Mouse (Mus musculus): ENCODE measurements around the gene Mybbp1a. TPM values are rescaled to one million over a fixed set of nuclear protein-coding genes. Genes with fewer than 3 reads are reported as not detected.

Gene Mybbp1a
- total RNA-seq (2014; fragmentation: Nextera tagmentation): 215 and 248 TPM in 2 replicates
- total RNA-seq (2017): 185 and 248 TPM in 2 replicates

DNA sequence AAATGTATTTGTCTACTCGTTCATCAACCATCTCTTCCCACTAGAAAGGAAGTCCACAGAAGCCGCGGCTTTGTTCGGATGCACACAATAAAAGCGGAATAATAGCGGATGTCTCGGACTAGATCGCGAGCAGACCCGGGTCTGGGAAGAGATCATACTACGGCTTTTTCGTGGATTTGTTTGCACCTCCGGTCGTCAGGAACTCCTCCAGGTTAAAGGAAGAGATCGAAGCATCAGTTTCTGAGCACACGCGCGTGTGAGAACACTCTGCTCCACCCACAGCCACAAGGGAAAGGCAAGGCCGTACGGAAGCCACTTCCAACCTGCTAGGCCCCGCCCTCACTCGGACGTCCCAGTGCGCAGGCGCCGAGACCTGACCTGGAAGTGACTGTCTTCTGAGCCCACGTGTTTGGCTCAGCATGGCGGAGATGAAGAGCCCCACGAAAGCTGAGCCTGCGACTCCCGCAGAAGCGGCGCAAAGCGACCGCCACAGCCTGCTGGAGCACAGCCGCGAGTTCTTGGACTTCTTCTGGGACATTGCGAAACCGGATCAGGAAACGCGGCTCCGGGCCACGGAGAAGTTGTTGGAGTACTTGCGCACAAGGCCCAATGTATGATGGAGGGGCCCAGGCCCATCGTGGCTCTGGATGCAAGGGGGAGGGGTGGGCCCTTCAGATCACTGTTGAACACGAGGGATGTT, at the start of gene Mybbp1a:
Gene Mybbp1a (plus strand): TSS at position 391 of the 700 bp plus-strand sequence.
- peak; percentile 95 for ATAC-seq (replicated peaks; ENCODE audit: low FRiP score, low TSS enrichment, poor library complexity, severe bottlenecking)

DNA sequence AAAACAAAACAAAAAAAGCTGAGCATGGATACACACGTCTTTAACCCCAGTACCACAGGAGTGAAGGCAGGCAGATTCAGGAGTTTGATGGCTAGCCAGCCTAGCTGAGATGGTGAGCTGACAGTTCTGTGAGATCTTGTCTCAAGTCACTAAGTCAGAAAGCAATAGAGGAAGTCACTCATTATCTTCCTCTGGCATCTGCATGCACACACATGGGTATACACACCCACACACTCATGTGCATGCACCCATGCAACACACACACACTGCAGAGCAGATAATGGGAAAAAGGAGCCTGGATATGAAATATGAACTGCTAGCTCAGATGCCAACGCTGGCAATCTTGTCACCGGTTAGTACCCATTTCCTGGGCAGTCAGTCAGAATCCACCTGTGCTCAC, 47.9 kb upstream of the Mybbp1a start:
- no peak for ATAC-seq (replicated peaks; ENCODE audit: low FRiP score, low TSS enrichment, poor library complexity, severe bottlenecking)

DNA sequence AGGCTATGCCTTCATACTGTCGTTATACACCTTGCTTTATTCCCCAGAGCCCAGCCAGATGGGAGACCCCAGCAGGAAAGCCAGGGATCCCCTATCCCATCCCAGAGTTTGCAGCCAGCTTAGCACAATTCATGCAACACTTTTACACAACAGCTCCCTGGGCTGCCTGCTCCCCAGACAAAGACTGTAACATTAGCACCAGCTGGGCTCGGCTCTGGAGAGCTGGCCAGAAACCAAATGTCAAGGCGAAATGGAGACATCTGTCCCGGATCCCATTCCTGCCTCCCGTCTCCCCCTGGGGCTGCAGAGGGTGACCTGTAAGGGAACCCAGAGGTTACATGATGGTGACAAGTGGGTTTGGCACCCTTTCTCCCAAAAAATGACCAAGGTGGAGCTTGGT, 47.5 kb upstream of the Mybbp1a start:
- ATAC-seq (replicated peaks; ENCODE audit: low FRiP score, low TSS enrichment, poor library complexity, severe bottlenecking): no peak

DNA sequence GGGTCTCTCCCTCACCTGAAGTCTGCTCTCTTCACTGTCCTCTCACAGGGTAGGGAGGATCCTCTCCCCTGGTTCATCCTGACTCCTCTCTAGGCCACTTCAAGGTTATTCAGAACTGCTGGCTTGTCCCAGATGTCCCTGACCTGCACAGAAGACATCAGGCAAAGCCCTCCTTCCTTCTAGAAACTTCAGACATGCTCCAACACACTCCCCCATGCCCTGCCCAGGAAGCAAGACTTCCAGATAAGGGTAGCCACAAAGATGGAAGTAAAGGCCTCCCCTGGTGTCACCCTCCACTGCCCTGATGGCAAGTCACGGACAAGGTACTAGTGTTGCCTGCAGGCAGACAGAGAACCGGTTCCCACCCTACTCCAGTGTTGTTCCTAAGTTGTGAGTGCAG, 46.5 kb upstream of the Mybbp1a start:
- 0 out of 2 replicates have a peak, but pooled peaks have one; percentile 29 for ATAC-seq (replicated peaks; ENCODE audit: low FRiP score, low TSS enrichment, poor library complexity, severe bottlenecking)

DNA sequence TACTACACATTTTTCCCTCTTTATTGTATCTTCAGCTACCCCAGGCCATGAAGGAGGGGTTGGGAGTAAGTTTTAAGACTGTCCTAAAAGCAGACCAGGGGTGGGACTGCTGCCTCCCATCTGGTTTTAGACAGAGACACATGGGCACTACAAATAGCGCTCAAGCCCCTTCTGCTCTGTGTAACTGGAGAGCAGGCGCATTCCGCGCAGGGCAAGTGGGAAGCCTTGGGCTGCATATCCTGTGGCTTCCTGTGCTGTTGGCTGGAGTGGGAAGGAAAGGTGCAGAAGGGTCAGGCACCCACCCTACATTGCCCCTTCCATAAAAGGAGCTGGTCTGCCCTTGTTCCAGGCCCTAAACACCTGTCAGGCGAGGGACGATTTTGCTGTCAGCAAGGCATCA, 45.5 kb upstream of the Mybbp1a start:
- ATAC-seq (replicated peaks; ENCODE audit: low FRiP score, low TSS enrichment, poor library complexity, severe bottlenecking): no peak

DNA sequence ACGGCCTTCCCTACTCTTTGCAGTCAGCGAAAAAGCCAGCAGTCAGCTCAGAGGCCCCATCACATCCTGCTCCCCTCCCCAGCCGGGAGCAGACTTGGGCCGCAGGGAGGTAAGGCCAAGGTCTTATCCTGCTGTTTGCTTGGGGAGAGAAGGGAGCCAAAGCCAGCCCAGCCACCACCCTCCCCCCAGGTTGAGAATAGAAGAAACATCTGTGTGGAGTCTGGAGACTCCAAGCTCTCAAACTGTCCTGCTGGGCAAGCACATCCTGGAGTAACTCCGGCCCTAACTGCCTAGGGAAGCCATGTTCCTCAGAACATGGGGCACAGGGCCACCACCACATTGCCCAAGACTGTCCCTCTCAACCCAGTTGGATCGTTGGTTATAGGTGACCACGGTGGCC, 44.5 kb upstream of the Mybbp1a start:
- ATAC-seq (replicated peaks; ENCODE audit: low FRiP score, low TSS enrichment, poor library complexity, severe bottlenecking): no peak

DNA sequence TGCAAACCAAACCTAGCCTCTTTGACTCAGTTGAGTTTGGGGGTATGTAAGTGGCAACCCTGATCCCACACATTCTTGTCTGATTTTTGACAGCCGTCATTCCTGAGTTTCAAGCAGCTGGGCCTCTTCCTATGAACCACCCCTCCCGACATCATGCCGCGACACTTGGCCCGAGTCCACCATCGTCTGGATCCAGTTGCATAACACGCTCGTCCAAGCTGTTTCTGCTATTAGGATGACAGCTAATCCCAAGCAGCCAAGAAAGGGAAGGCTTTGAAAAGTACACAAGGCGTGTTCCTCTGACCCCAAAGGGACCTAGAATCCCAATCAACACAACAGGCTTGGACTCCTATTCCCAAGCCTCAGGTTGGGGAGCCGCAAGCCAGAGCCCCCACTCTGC, 44.1 kb upstream of the Mybbp1a start:
- ATAC-seq (replicated peaks; ENCODE audit: low FRiP score, low TSS enrichment, poor library complexity, severe bottlenecking): no peak

DNA sequence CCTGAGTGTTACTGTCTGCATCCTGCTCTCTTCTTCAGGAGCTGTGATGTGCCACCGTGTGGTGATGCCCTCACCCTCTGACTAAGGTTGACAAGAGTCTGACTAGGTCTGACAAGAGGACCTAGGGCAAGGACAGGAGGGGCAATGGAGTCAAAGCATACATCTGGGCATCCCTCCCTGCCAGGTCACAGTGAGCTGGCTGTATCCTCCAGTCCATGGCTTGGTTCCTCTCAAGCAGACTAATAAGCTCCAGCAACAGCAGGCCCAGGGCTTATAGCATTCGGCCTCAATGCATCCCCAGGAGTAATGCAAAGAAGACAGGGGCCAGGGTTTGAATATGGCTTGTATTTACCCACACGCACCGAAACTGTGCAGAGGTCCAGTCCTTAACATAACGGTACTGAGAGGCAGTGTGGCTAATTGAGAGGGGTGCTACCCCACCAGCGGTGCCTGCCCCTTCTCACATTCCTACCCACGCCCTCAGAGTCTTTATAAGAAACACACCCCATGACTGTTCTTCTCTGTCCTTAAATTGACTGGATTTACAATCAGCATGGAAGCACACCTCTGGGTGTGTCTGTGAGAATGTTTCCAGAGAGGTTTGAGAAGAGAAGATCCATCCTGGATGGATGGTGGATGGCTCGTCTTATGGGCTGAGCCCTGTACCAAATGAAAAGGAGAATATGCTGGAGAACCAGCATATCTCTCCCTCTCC, 43.2 kb upstream of the Mybbp1a start:
- no peak for ATAC-seq (replicated peaks; ENCODE audit: low FRiP score, low TSS enrichment, poor library complexity, severe bottlenecking)

DNA sequence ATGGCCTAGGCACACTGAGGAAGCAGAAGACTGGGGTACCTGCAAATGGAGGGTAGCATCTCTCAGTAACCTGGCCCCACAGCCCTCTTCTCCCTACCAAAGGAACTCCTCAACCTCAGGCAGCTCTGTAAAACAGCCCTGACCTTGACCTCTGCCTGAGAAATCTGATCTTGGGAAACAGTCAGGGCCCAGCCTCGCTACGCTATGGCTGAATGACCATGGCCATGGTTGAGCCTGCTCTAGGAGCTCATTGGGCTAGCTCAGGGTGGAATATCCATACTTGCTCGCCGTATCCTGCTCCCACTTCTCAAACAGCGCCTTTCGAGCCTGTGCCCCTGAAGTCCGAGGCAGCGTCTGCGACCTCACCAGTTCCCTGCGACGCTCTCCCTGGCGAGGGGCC, 40.1 kb upstream of the Mybbp1a start:
- no peak for ATAC-seq (replicated peaks; ENCODE audit: low FRiP score, low TSS enrichment, poor library complexity, severe bottlenecking)

DNA sequence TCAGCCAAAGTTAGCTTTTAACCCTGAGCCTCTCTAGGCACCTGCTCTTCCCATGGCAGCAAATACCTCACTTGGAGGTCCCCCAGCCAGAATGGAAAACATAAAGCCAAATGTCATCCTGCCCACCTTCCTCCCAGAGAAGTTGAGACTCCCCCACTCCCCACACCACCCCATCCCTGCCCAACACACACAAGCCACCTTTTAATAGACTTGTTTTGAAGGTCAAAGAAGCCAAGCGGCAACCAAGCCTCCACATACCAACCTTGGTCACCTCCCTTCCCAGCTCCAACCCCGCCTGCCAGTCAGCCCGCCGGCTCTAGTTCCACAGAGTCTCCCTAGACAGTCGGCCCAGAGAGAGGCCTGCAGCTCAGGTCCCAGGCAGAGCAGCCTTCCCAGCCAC, 39.1 kb upstream of the Mybbp1a start:
- no peak for ATAC-seq (replicated peaks; ENCODE audit: low FRiP score, low TSS enrichment, poor library complexity, severe bottlenecking)

DNA sequence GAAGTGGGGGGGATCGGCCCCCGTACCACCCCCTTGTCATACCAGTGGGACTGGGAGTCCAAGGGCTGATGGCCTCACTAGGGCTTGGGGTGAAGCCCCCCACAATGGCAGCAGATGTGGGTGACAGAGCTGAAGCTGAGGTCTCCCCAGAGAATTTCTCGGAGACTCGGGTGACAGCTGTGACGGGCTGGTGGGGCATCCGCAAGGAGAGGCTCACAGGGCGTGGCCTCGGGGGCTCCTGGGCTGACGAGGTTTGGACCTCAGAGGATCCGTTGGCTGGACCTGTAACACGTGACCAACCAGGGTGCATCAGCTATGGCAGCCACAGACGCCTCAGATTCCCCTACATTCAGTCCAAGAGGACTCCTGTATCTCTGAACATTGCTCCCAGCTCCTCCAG, 38.2 kb upstream of the Mybbp1a start:
- no peak for ATAC-seq (replicated peaks; ENCODE audit: low FRiP score, low TSS enrichment, poor library complexity, severe bottlenecking)

DNA sequence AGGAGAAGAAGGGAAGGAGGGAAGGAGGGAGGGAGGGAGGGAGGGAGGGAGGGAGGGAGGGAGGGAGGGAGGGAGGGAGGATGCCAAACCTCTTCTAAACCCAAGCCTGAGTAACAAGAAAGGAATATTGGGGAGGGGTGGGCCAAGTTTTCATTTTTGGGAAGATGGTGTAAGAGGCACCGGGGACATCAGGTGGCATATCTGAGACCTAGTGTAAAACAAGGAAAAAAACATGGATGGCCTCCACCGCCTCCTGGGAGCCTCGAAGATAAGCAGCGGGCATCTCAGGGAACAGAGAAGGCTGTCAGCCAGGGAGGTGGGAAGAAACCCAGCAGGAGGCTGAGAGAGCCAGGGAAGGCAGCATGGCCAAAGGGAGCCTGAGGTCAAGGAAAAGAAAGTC, 35.6 kb upstream of the Mybbp1a start:
- no peak for ATAC-seq (replicated peaks; ENCODE audit: low FRiP score, low TSS enrichment, poor library complexity, severe bottlenecking)

DNA sequence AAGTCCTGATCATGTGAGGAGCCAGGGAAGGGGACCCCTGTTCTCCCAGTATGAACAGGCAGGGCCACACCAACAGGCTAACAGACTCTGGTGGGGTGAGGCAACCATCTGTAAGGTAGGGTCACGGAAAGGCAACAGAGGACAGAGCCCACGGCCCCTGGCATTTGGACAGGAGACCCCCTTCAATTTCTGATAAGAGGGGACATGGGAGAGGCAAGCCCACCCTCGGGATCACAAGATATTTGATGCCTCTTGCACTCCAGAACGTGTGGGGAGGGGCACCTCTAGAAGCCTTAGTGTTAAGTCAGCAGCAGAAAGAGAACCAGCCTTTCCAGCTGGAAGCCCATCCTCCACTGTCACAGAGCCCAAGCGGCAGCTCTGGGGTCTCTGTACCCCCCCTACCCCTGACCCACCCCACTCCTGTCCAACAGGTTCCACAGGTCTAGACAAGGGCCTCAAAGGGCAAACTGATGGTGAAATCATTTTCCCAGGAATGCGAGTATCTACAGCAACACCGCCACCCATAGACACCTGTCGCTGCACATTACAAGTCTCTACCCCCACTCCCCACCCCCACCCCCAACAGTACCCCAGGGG, 35.0 kb upstream of the Mybbp1a start:
- no peak for ATAC-seq (replicated peaks; ENCODE audit: low FRiP score, low TSS enrichment, poor library complexity, severe bottlenecking)

DNA sequence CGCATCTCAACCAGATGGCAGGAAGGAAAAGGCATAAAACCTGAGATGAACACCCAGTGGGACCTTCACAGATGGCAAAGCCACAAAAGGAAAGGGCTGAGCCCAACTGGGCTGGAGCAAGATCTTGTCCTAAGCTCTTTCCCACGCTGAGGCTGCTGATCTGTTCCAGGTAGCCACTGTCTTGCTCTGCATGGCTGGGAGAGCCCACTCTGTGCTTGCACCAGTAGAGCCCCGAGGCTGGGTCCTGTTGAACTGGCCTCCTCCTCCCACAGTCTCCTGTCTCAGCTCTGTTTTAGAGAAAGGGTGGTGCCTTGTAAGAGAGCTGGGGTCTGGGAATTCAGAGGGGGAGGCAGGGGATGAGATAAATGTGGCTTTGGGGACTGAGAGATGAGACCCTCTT, 34.1 kb upstream of the Mybbp1a start:
- ATAC-seq (replicated peaks; ENCODE audit: low FRiP score, low TSS enrichment, poor library complexity, severe bottlenecking): no peak

DNA sequence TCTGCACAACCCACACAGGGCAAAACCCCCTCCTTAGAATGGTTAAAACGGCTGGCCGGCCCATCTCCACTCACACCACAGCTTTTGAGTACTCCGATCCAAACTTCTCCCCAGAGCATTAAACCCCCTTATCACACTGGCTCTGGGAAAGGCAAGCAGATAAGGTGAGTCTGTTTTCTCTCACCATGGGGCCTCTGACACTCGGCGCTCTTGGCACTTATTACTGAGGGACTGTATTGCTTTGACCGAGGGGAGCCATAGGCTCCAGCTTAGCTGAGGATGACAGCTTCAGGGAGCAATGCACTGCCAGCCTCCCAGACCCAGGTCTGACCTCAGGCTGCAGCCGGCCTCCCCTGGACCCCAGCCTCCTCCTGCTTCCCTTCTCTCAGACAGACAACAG, 33.6 kb upstream of the Mybbp1a start:
- no peak for ATAC-seq (replicated peaks; ENCODE audit: low FRiP score, low TSS enrichment, poor library complexity, severe bottlenecking)

DNA sequence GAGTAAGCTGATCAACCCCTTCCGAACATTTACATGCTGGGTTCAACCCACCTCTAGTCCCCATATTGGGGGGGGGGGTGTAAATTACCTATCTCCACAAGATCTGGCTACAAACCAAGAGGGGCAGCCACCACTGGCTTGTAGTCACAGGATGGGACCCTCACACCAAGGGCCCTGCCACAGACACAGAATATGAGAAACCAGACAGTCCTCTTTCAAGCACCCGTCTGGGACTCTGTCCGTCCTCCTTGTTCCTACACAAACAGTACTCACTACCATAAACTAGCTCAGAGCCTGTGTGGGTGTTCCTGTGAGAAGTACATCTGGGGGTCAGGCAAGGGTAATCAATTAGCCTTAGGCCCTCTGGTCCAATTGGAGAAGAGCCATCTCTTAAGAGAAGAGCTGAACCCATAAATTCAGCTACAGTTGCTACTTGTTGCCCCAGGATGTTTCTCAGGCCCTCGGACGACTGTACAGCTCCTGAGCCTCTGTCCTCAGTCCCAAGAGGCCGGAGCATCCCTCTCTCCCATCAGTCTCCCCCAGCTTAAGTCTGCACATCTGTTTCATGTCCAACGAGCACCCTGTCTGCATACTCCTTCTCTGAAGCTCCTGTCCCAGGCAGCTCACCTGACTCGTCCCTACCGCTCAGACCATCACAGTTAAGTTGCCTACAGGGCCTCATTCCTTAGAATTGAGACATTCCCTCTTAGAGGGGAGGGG, 32.5 kb upstream of the Mybbp1a start:
- no peak for ATAC-seq (replicated peaks; ENCODE audit: low FRiP score, low TSS enrichment, poor library complexity, severe bottlenecking)

DNA sequence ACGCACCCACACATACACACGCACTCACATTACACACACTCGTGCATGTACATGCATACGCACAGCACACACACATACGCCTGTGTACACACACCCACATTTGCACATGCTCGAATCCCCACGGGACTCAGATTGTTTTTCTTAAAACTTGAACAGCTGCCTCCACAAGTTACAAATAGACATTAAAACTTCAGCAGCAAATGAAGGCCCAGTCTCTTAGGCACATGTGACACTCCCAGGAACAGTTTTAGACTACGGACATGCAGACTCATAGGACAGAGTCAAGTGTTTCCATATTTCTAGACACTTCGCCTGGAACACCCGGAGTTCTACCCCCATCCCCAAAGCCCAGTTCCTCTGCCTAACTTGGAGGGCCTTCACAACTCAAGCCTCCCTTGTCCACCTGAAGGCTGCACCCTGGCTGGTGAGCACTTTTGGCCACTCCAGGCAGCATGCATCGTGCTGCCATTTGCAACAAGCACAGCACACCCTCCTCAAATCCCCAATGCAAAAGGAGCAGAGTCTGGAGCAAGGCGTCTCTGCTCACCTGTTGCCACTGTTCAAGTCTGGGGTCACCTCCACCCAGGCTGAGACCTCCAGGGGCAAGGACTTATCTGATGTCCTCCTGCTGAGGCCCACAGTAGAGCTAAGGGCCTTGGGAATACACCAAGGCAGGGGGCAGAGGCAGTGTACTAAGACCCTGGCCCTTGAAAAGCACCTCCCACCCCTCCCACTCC, 31.3 kb upstream of the Mybbp1a start:
- no peak for ATAC-seq (replicated peaks; ENCODE audit: low FRiP score, low TSS enrichment, poor library complexity, severe bottlenecking)

DNA sequence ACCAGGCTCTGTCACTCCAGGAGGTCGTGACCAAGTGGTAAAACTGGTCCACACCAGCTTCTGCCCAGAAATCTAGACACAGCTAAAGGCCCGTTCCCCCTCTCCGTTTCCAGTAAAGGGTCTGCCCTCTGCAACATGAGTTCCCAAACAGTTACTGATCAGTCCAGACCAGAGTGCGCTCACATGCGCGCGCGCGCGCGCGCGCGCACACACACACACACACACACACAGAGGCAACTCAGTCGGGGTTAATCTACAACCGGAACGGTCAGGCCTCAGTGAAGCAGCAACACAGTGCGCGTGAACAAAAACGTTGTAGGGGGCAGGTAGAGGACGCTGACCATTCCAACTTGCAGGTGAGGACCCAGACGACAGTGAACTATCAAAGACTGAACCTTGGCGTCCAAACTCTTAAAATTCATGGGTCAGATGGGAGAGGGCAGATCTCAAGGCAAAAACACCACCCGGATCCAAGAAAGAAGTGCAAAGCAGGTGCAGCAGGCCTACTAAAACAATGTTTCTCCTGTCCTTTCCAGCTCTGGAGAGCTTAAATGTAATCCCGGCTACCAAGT, 30.5 kb upstream of the Mybbp1a start:
- no peak for ATAC-seq (replicated peaks; ENCODE audit: low FRiP score, low TSS enrichment, poor library complexity, severe bottlenecking)

Measured in megakaryocyte-erythroid progenitor cell, adult 5-6 weeks (primary cell).